Mouse (Mus musculus) right cerebral cortex, postnatal 14 days (tissue): ENCODE measurements around the gene Tnn.
A peak's percentile ranks its signal among the peaks of the same experiment; 100 is the strongest.

Source experiments
- DNase-seq: peaks from one replicate; pipeline ENCODE4 v3.0.0; 2022

The Tnn gene

GRCm38 (mm10) chr1:160080800-160081436 lies 72.5 kb downstream of the Tnn start:
- DNase-seq, result peak; percentile 85

- no peak for DNase-seq
Measured at GRCm38 (mm10) chr1:160078882-160079661, 74.3 kb downstream of the Tnn start.

- no peak for DNase-seq
Measured at GRCm38 (mm10) chr1:160064547-160065144, 88.7 kb downstream of the Tnn start.

- peak; percentile 30 for DNase-seq
Measured at GRCm38 (mm10) chr1:160061725-160062366, 91.5 kb downstream of the Tnn start.

- DNase-seq, result no peak
Measured at GRCm38 (mm10) chr1:160061321-160061720, 92.1 kb downstream of the Tnn start.

- DNase-seq, result no peak
Measured at GRCm38 (mm10) chr1:160060542-160060941, 92.8 kb downstream of the Tnn start.

GRCm38 (mm10) chr1:160059908-160060307 lies 93.5 kb downstream of the Tnn start:
- DNase-seq, result no peak

GRCm38 (mm10) chr1:160057657-160058056 lies 95.7 kb downstream of the Tnn start:
- DNase-seq, result no peak

- DNase-seq, result no peak
Measured at GRCm38 (mm10) chr1:160054366-160055078, 98.9 kb downstream of the Tnn start.

GRCm38 (mm10) chr1:160053510-160054305 lies 99.7 kb downstream of the Tnn start:
- DNase-seq, result no peak

GRCm38 (mm10) chr1:160052556-160053315 lies 100.6 kb downstream of the Tnn start:
- no peak for DNase-seq

- DNase-seq, result no peak
Measured at GRCm38 (mm10) chr1:160050898-160051297, 102.5 kb downstream of the Tnn start.

- DNase-seq, result no peak
Measured at GRCm38 (mm10) chr1:160049131-160049880, 104.1 kb downstream of the Tnn start.

- DNase-seq, result no peak
Measured at GRCm38 (mm10) chr1:160047481-160047931, 105.9 kb downstream of the Tnn start.

GRCm38 (mm10) chr1:160046786-160047185 lies 106.6 kb downstream of the Tnn start:
- DNase-seq, result no peak

GRCm38 (mm10) chr1:160045971-160046370 lies 107.4 kb downstream of the Tnn start:
- no peak for DNase-seq

GRCm38 (mm10) chr1:160045056-160045715 lies 108.2 kb downstream of the Tnn start:
- DNase-seq, result no peak

GRCm38 (mm10) chr1:160044237-160045021 lies 109.0 kb downstream of the Tnn start, which contains the start of gene 4930523C07Rik:
Gene 4930523C07Rik, plus strand, starts transcription at chr1:160044382.
- peak; percentile 30 for DNase-seq
